Mouse (Mus musculus): Measurements from ENCODE around the gene Inmt. TPM values are rescaled to one million over a fixed set of nuclear protein-coding genes. Genes with fewer than 3 reads are reported as not detected.

Inmt gene
- 0.17 and 0.19 TPM in 2 replicates for polyA plus RNA-seq (2015; fragmentation: Nextera tagmentation; extraction: Ambion mirVana)

GRCm38 (mm10) chr6:55174741-55175181, at the start of gene Inmt:
TSS of gene Inmt (minus strand) at chr6:55175043.
- ATAC-seq (ENCODE audit: low FRiP score, low TSS enrichment) (no peak), DNase-seq (ENCODE audit: low spot score) (no peak)
- Histone ChIP-seq H3K9me3 (ENCODE audit: control insufficient read depth, low read length) (no peaks in the 10 kb centered on the region), H3K4me3 (ENCODE audit: low read depth, low read length) (no peak within 1 kb of the TSS), H3K4me1 (replicated peaks; ENCODE audit: control insufficient read depth, insufficient read depth) (no peaks in the 10 kb centered on the region), H3K36me3 (ENCODE audit: control insufficient read depth, insufficient read depth, low read length) (no peaks in the 10 kb centered on the region), H3K9ac (ENCODE audit: low read length) (no peak within 1 kb of the TSS), H3K27me3 (ENCODE audit: control insufficient read depth, insufficient read depth, low read length) (no peaks in the 10 kb centered on the region), H3K27ac (replicated peaks) (no peak within 1 kb of the TSS), H3K4me2 (replicated peaks; ENCODE audit: low read depth) (no peak within 1 kb of the TSS)
- 75% methylated on average over 1 of the region's 1 CpGs for WGBS
- TF ChIP-seq EP300 (optimal IDR thresholded peaks at IDR 0.05) = no peak
- no peak for TF ChIP-seq CTCF (IDR thresholded peaks at IDR 0.05; ENCODE audit: low read depth)

- Histone ChIP-seq H3K4me3 (ENCODE audit: low read depth, low read length) (no peak overlapping the region), H3K27ac (replicated peaks) (no peak overlapping the region), H3K4me2 (replicated peaks; ENCODE audit: low read depth) (no peak overlapping the region), H3K36me3 (ENCODE audit: control insufficient read depth, insufficient read depth, low read length) (no peaks in the 10 kb centered on the region), H3K9me3 (ENCODE audit: control insufficient read depth, low read length) (no peaks in the 10 kb centered on the region), H3K4me1 (replicated peaks; ENCODE audit: control insufficient read depth, insufficient read depth) (no peaks in the 10 kb centered on the region), H3K9ac (ENCODE audit: low read length) (no peak overlapping the region), H3K27me3 (ENCODE audit: control insufficient read depth, insufficient read depth, low read length) (no peaks in the 10 kb centered on the region)
- DNase-seq (ENCODE audit: low spot score) (no peak), ATAC-seq (ENCODE audit: low FRiP score, low TSS enrichment) (no peak)
- TF ChIP-seq EP300 (optimal IDR thresholded peaks at IDR 0.05) (no peak), CTCF (IDR thresholded peaks at IDR 0.05; ENCODE audit: low read depth) (no peak)
- WGBS = 94% methylated on average over 8 of the region's 8 CpGs
Measured at GRCm38 (mm10) chr6:55223986-55224385, 49.1 kb upstream of the Inmt start.

GRCm38 (mm10) chr6:55218232-55218631, 43.4 kb upstream of the Inmt start:
- ATAC-seq (ENCODE audit: low FRiP score, low TSS enrichment) = no peak
- no peaks in the 10 kb centered on the region for H3K9me3 ChIP-seq (ENCODE audit: control insufficient read depth, low read length)
- H3K9ac ChIP-seq (ENCODE audit: low read length) = no peak overlapping the region
- H3K4me2 ChIP-seq (replicated peaks; ENCODE audit: low read depth) = no peak overlapping the region
- no peak for DNase-seq (ENCODE audit: low spot score)
- H3K36me3 ChIP-seq (ENCODE audit: control insufficient read depth, insufficient read depth, low read length) = no peaks in the 10 kb centered on the region
- no peaks in the 10 kb centered on the region for H3K27me3 ChIP-seq (ENCODE audit: control insufficient read depth, insufficient read depth, low read length)
- no peak overlapping the region for H3K27ac ChIP-seq (replicated peaks)
- H3K4me1 ChIP-seq (replicated peaks; ENCODE audit: control insufficient read depth, insufficient read depth) = no peaks in the 10 kb centered on the region
- 86% methylated on average over 9 of the region's 9 CpGs for WGBS
- H3K4me3 ChIP-seq (ENCODE audit: low read depth, low read length) = no peak overlapping the region
- TF ChIP-seq EP300 (optimal IDR thresholded peaks at IDR 0.05) (no peak), CTCF (IDR thresholded peaks at IDR 0.05; ENCODE audit: low read depth) (no peak)

GRCm38 (mm10) chr6:55214541-55214940, 39.7 kb upstream of the Inmt start:
- no peak for TF ChIP-seq EP300 (optimal IDR thresholded peaks at IDR 0.05)
- TF ChIP-seq CTCF (IDR thresholded peaks at IDR 0.05; ENCODE audit: low read depth) = no peak
- Histone ChIP-seq H3K36me3 (ENCODE audit: control insufficient read depth, insufficient read depth, low read length) (no peaks in the 10 kb centered on the region), H3K4me1 (replicated peaks; ENCODE audit: control insufficient read depth, insufficient read depth) (no peaks in the 10 kb centered on the region), H3K4me3 (ENCODE audit: low read depth, low read length) (no peak overlapping the region), H3K9me3 (ENCODE audit: control insufficient read depth, low read length) (no peaks in the 10 kb centered on the region), H3K27me3 (ENCODE audit: control insufficient read depth, insufficient read depth, low read length) (no peaks in the 10 kb centered on the region), H3K9ac (ENCODE audit: low read length) (no peak overlapping the region), H3K4me2 (replicated peaks; ENCODE audit: low read depth) (no peak overlapping the region), H3K27ac (replicated peaks) (no peak overlapping the region)
- WGBS = 66% methylated on average over 3 of the region's 3 CpGs
- ATAC-seq (ENCODE audit: low FRiP score, low TSS enrichment) = no peak
- DNase-seq (ENCODE audit: low spot score) = no peak

- Histone ChIP-seq H3K4me2 (replicated peaks; ENCODE audit: low read depth) (no peak overlapping the region), H3K4me3 (ENCODE audit: low read depth, low read length) (no peak overlapping the region), H3K4me1 (replicated peaks; ENCODE audit: control insufficient read depth, insufficient read depth) (no peaks in the 10 kb centered on the region), H3K9ac (ENCODE audit: low read length) (no peak overlapping the region), H3K9me3 (ENCODE audit: control insufficient read depth, low read length) (no peaks in the 10 kb centered on the region), H3K27ac (replicated peaks) (0 out of 2 replicates have a peak overlapping the region, but pooled peaks have one; percentile 13), H3K27me3 (ENCODE audit: control insufficient read depth, insufficient read depth, low read length) (no peaks in the 10 kb centered on the region), H3K36me3 (ENCODE audit: control insufficient read depth, insufficient read depth, low read length) (no peaks in the 10 kb centered on the region)
- DNase-seq (ENCODE audit: low spot score) (no peak), ATAC-seq (ENCODE audit: low FRiP score, low TSS enrichment) (no peak)
- WGBS = 52% methylated on average over 15 of the region's 15 CpGs
- TF ChIP-seq CTCF (IDR thresholded peaks at IDR 0.05; ENCODE audit: low read depth) (no peak), EP300 (optimal IDR thresholded peaks at IDR 0.05) (no peak)
Measured at GRCm38 (mm10) chr6:55210423-55211365, 35.9 kb upstream of the Inmt start.

GRCm38 (mm10) chr6:55207786-55208185, 32.9 kb upstream of the Inmt start:
- no peak overlapping the region for H3K27ac ChIP-seq (replicated peaks)
- no peak overlapping the region for H3K4me2 ChIP-seq (replicated peaks; ENCODE audit: low read depth)
- H3K27me3 ChIP-seq (ENCODE audit: control insufficient read depth, insufficient read depth, low read length) = no peaks in the 10 kb centered on the region
- TF ChIP-seq CTCF (IDR thresholded peaks at IDR 0.05; ENCODE audit: low read depth) (no peak), EP300 (optimal IDR thresholded peaks at IDR 0.05) (no peak)
- H3K9me3 ChIP-seq (ENCODE audit: control insufficient read depth, low read length) = no peaks in the 10 kb centered on the region
- no peak overlapping the region for H3K9ac ChIP-seq (ENCODE audit: low read length)
- no peaks in the 10 kb centered on the region for H3K36me3 ChIP-seq (ENCODE audit: control insufficient read depth, insufficient read depth, low read length)
- H3K4me3 ChIP-seq (ENCODE audit: low read depth, low read length) = no peak overlapping the region
- no peak for ATAC-seq (ENCODE audit: low FRiP score, low TSS enrichment)
- peak; percentile 20 for DNase-seq (ENCODE audit: low spot score)
- 72% methylated on average over 8 of the region's 8 CpGs for WGBS
- no peaks in the 10 kb centered on the region for H3K4me1 ChIP-seq (replicated peaks; ENCODE audit: control insufficient read depth, insufficient read depth)

All from stomach, postnatal 0 days (tissue).